In genomic region chr11:57998168-57998567, GRCm38 (mm10) we compare ENCODE assay signal across 15 mouse cellular contexts.
"Had no signal": no experiment of that assay in that cellular context is flagged by ENCODE, and none has a peak within 500 bp of the region (broad histone marks: within the 10 kb centered on the region; RNA-seq: fewer than 3 reads in every experiment).

No protein-coding gene starts in this region.

- H3K36me3 ChIP-seq: limb, embryonic 10.5 days; limb, embryonic 13.5 days; stomach, embryonic 15.5 days had no signal

- H3K9ac ChIP-seq: limb, embryonic 13.5 days; liver, embryonic 14.5 days; stomach, embryonic 15.5 days had no signal

- H3K27me3 ChIP-seq: limb, embryonic 13.5 days; stomach, embryonic 15.5 days had no signal

- DNase-seq: layer of hippocampus, adult 9-11 months; lung, adult 2 months; lung, postnatal 14 days; lung, postnatal 4 days; midbrain, embryonic 14.5 days; right cerebral cortex, adult 18-20 months; right cerebral cortex, postnatal 14 days; spleen, adult 18-20 months; thymus, postnatal 25 days had no signal

- H3K27ac ChIP-seq: kidney, postnatal 0 days; layer of hippocampus, adult 2 months; limb, embryonic 10.5 days; limb, embryonic 13.5 days; liver, embryonic 14.5 days; stomach, embryonic 15.5 days had no signal

- H3K4me3 ChIP-seq: layer of hippocampus, adult 2 months; limb, embryonic 10.5 days; limb, embryonic 13.5 days; stomach, embryonic 15.5 days had no signal

- H3K4me1 ChIP-seq: limb, embryonic 13.5 days; stomach, embryonic 15.5 days had no signal

- H3K4me2 ChIP-seq: limb, embryonic 13.5 days; stomach, embryonic 15.5 days had no signal

- H3K9me3 ChIP-seq: limb, embryonic 10.5 days; limb, embryonic 13.5 days; stomach, embryonic 15.5 days had no signal
